Mouse (Mus musculus): Measurements from ENCODE around the gene Gsg1l.

The Gsg1l gene

GRCm38 (mm10) chr7:126082286-126082741 is at the start of gene Gsg1l:
Gene Gsg1l (minus strand): TSS chr7:126082411.
- DNase-seq (ENCODE audit: low spot score in 2 of 2): no peak

GRCm38 (mm10) chr7:126127673-126128072 is 45.5 kb upstream of the Gsg1l start:
- no peak for DNase-seq (ENCODE audit: low spot score in 2 of 2)

- DNase-seq (ENCODE audit: low spot score in 2 of 2): no peak
Observed at GRCm38 (mm10) chr7:126126502-126126901, 44.3 kb upstream of the Gsg1l start.

- DNase-seq (ENCODE audit: low spot score in 2 of 2): no peak
Observed at GRCm38 (mm10) chr7:126121533-126121932, 39.3 kb upstream of the Gsg1l start.

- DNase-seq (ENCODE audit: low spot score in 2 of 2): no peak
Observed at GRCm38 (mm10) chr7:126119819-126120218, 37.6 kb upstream of the Gsg1l start.

- no peak for DNase-seq (ENCODE audit: low spot score in 2 of 2)
Observed at GRCm38 (mm10) chr7:126113263-126113662, 31.1 kb upstream of the Gsg1l start.

GRCm38 (mm10) chr7:126111230-126111629 is 29.0 kb upstream of the Gsg1l start:
- no peak for DNase-seq (ENCODE audit: low spot score in 2 of 2)

GRCm38 (mm10) chr7:126109898-126110297 is 27.7 kb upstream of the Gsg1l start:
- no peak for DNase-seq (ENCODE audit: low spot score in 2 of 2)

GRCm38 (mm10) chr7:126100440-126100839 is 18.2 kb upstream of the Gsg1l start:
- no peak for DNase-seq (ENCODE audit: low spot score in 2 of 2)

- no peak for DNase-seq (ENCODE audit: low spot score in 2 of 2)
Observed at GRCm38 (mm10) chr7:126099835-126100234, 17.6 kb upstream of the Gsg1l start.

- DNase-seq (ENCODE audit: low spot score in 2 of 2): no peak
Observed at GRCm38 (mm10) chr7:126099163-126099775, 17.1 kb upstream of the Gsg1l start.

GRCm38 (mm10) chr7:126097219-126097915 is 15.2 kb upstream of the Gsg1l start:
- DNase-seq (ENCODE audit: low spot score in 2 of 2): no peak

GRCm38 (mm10) chr7:126096596-126096995 is 14.4 kb upstream of the Gsg1l start:
- no peak for DNase-seq (ENCODE audit: low spot score in 2 of 2)

- no peak for DNase-seq (ENCODE audit: low spot score in 2 of 2)
Observed at GRCm38 (mm10) chr7:126094738-126095137, 12.5 kb upstream of the Gsg1l start.

- DNase-seq (ENCODE audit: low spot score in 2 of 2): no peak
Observed at GRCm38 (mm10) chr7:126093162-126093561, 11.0 kb upstream of the Gsg1l start.

- peak; percentile 18 to 40 for DNase-seq (ENCODE audit: low spot score in 2 of 2)
Observed at GRCm38 (mm10) chr7:126089782-126090181, 7.6 kb upstream of the Gsg1l start.

- DNase-seq (ENCODE audit: low spot score in 2 of 2): no peak
Observed at GRCm38 (mm10) chr7:126088155-126088554, 5.9 kb upstream of the Gsg1l start.

- DNase-seq (ENCODE audit: low spot score in 2 of 2): no peak
Observed at GRCm38 (mm10) chr7:126087602-126088001, 5.4 kb upstream of the Gsg1l start.

- DNase-seq (ENCODE audit: low spot score in 2 of 2): no peak
Observed at GRCm38 (mm10) chr7:126086321-126086741, 4.1 kb upstream of the Gsg1l start.

- no peak for DNase-seq (ENCODE audit: low spot score in 2 of 2)
Observed at GRCm38 (mm10) chr7:126085154-126085553, 2.9 kb upstream of the Gsg1l start.

GRCm38 (mm10) chr7:126083980-126084348 is 1.8 kb upstream of the Gsg1l start:
- DNase-seq (ENCODE audit: low spot score in 2 of 2): no peak

- DNase-seq (ENCODE audit: low spot score in 2 of 2): no peak
Observed at GRCm38 (mm10) chr7:126083341-126083979, 1.2 kb upstream of the Gsg1l start.

- DNase-seq (ENCODE audit: low spot score in 2 of 2): no peak
Observed at GRCm38 (mm10) chr7:126081727-126082285, 405 bp downstream of the Gsg1l start.
